Mouse (Mus musculus): Measurements from ENCODE around the gene Scn4a. TPM values are rescaled to one million over a fixed set of nuclear protein-coding genes. Genes with fewer than 3 reads are reported as not detected.
A peak's percentile ranks its signal among the peaks of the same experiment; 100 is the strongest.

Scn4a gene
- total RNA-seq, 1 experiment from 2014 or later = 0.05 TPM

- peak; percentile 46 for ATAC-seq (replicated peaks; ENCODE audit: low read depth, poor library complexity, severe bottlenecking)
These were observed 34.4 kb downstream of the Scn4a start for GRCm38 (mm10) chr11:106318406-106319366.

GRCm38 (mm10) chr11:106317801-106318200, 35.3 kb downstream of the Scn4a start:
- no peak for ATAC-seq (replicated peaks; ENCODE audit: low read depth, poor library complexity, severe bottlenecking)

GRCm38 (mm10) chr11:106316416-106316815, 36.7 kb downstream of the Scn4a start:
- no peak for ATAC-seq (replicated peaks; ENCODE audit: low read depth, poor library complexity, severe bottlenecking)

- peak; percentile 49 for ATAC-seq (replicated peaks; ENCODE audit: low read depth, poor library complexity, severe bottlenecking)
These were observed 38.7 kb downstream of the Scn4a start, which contains the start of gene Cd79b for GRCm38 (mm10) chr11:106314333-106314812. TSS of gene Cd79b (minus strand) at chr11:106314762.

GRCm38 (mm10) chr11:106313533-106313932, 39.6 kb downstream of the Scn4a start:
- peak; percentile 68 for ATAC-seq (replicated peaks; ENCODE audit: low read depth, poor library complexity, severe bottlenecking)

GRCm38 (mm10) chr11:106310123-106310522, 43.0 kb downstream of the Scn4a start:
- no peak for ATAC-seq (replicated peaks; ENCODE audit: low read depth, poor library complexity, severe bottlenecking)

GRCm38 (mm10) chr11:106308162-106308561, 44.9 kb downstream of the Scn4a start:
- no peak for ATAC-seq (replicated peaks; ENCODE audit: low read depth, poor library complexity, severe bottlenecking)

GRCm38 (mm10) chr11:106307432-106307831, 45.7 kb downstream of the Scn4a start:
- ATAC-seq (replicated peaks; ENCODE audit: low read depth, poor library complexity, severe bottlenecking) = no peak

GRCm38 (mm10) chr11:106306758-106307157, 46.3 kb downstream of the Scn4a start:
- no peak for ATAC-seq (replicated peaks; ENCODE audit: low read depth, poor library complexity, severe bottlenecking)

- no peak for ATAC-seq (replicated peaks; ENCODE audit: low read depth, poor library complexity, severe bottlenecking)
These were observed 47.1 kb downstream of the Scn4a start for GRCm38 (mm10) chr11:106306065-106306385.

- peak; percentile 67 for ATAC-seq (replicated peaks; ENCODE audit: low read depth, poor library complexity, severe bottlenecking)
These were observed 47.6 kb downstream of the Scn4a start for GRCm38 (mm10) chr11:106305348-106306064.

- peak; percentile 94 for ATAC-seq (replicated peaks; ENCODE audit: low read depth, poor library complexity, severe bottlenecking)
These were observed 50.5 kb downstream of the Scn4a start for GRCm38 (mm10) chr11:106302634-106303033.

GRCm38 (mm10) chr11:106301765-106302164, 51.3 kb downstream of the Scn4a start, which contains the start of gene Gh:
TSS of gene Gh (minus strand) at chr11:106301865.
- ATAC-seq (replicated peaks; ENCODE audit: low read depth, poor library complexity, severe bottlenecking) = no peak

GRCm38 (mm10) chr11:106291861-106292260, 61.2 kb downstream of the Scn4a start:
- no peak for ATAC-seq (replicated peaks; ENCODE audit: low read depth, poor library complexity, severe bottlenecking)

- no peak for ATAC-seq (replicated peaks; ENCODE audit: low read depth, poor library complexity, severe bottlenecking)
These were observed 62.7 kb downstream of the Scn4a start for GRCm38 (mm10) chr11:106290376-106290775.

- ATAC-seq (replicated peaks; ENCODE audit: low read depth, poor library complexity, severe bottlenecking) = 0 out of 2 replicates have a peak, but pooled peaks have one; percentile 52
These were observed 63.7 kb downstream of the Scn4a start for GRCm38 (mm10) chr11:106289369-106289768.

GRCm38 (mm10) chr11:106286987-106287386, 66.1 kb downstream of the Scn4a start:
- no peak for ATAC-seq (replicated peaks; ENCODE audit: low read depth, poor library complexity, severe bottlenecking)

- no peak for ATAC-seq (replicated peaks; ENCODE audit: low read depth, poor library complexity, severe bottlenecking)
These were observed 66.9 kb downstream of the Scn4a start for GRCm38 (mm10) chr11:106286206-106286605.

GRCm38 (mm10) chr11:106284126-106284525, 69.0 kb downstream of the Scn4a start:
- no peak for ATAC-seq (replicated peaks; ENCODE audit: low read depth, poor library complexity, severe bottlenecking)

GRCm38 (mm10) chr11:106283371-106283770, 69.7 kb downstream of the Scn4a start:
- no peak for ATAC-seq (replicated peaks; ENCODE audit: low read depth, poor library complexity, severe bottlenecking)

GRCm38 (mm10) chr11:106282452-106282851, 70.6 kb downstream of the Scn4a start:
- no peak for ATAC-seq (replicated peaks; ENCODE audit: low read depth, poor library complexity, severe bottlenecking)
